Mouse (Mus musculus): ENCODE data around the gene Cep131.

GRCm38 (mm10) chr11:120090661-120091060 lies 4.0 kb upstream of the Cep131 start:
- no peak for TF ChIP-seq MYOG (IDR thresholded peaks at IDR 0.05; ENCODE audit: control insufficient read depth in 1 of 3, insufficient read depth in 1 of 3, insufficient read length in 2 of 3, low read depth in 2 of 3)
- no peak for TF ChIP-seq POLR2A (IDR thresholded peaks at IDR 0.05; ENCODE audit: insufficient read length, low read depth)
- no peak for TF ChIP-seq MAX (IDR thresholded peaks at IDR 0.05; ENCODE audit: low read depth)
- no peak for TF ChIP-seq CEBPB (IDR thresholded peaks at IDR 0.05; ENCODE audit: insufficient read depth, poor library complexity, severe bottlenecking)
- TF ChIP-seq MYOD1 (IDR thresholded peaks at IDR 0.05; ENCODE audit: control insufficient read depth in 1 of 3, insufficient read length in 2 of 3, low read depth in 2 of 3) = no peak
- no peak for TF ChIP-seq POLR2AphosphoS2 (IDR thresholded peaks at IDR 0.05; ENCODE audit: insufficient read length, low read depth)
- TF ChIP-seq REST (IDR thresholded peaks at IDR 0.05; ENCODE audit: insufficient read depth, insufficient read length) = no peak
- TF ChIP-seq E2F4 (IDR thresholded peaks at IDR 0.05; ENCODE audit: insufficient read depth) = no peak
- no peak for TF ChIP-seq USF1 (IDR thresholded peaks at IDR 0.05; ENCODE audit: low read depth)
- no peak for TF ChIP-seq TCF12 (IDR thresholded peaks at IDR 0.05; ENCODE audit: insufficient read depth, poor library complexity, severe bottlenecking)
- TF ChIP-seq SRF (IDR thresholded peaks at IDR 0.05; ENCODE audit: control insufficient read depth, insufficient read length, low read depth) = no peak
- no peak for TF ChIP-seq TCF3 (IDR thresholded peaks at IDR 0.05; ENCODE audit: insufficient read length, low read depth)
